Mouse (Mus musculus) MEL (cell line): ENCODE results near the gene Hexim1. TPM values are rescaled to one million over a fixed set of nuclear protein-coding genes. Genes with fewer than 3 reads are reported as not detected.

Source experiments
- DNase-seq: peaks from one replicate; pipeline ENCODE4 v3.0.0; 2011; ENCODE audit warnings: low read depth, low spot score
- H3K27ac ChIP-seq: 2 replicates; pipeline ENCODE4 v1.5.1; 2012; ENCODE audit warnings: low read depth, mild to moderate bottlenecking, control low read depth, low read length, moderate library complexity; ENCODE audit not compliant: control insufficient read depth
- H3K27me3 ChIP-seq, 2 experiments: fragments of 150-350 bp in 1 of 2; sonication (generic) in 1 of 2; 2 replicates each; pipeline ENCODE4 v1.6.1; 2012; ENCODE audit warnings: low read length in 2 of 2, mild to moderate bottlenecking in 2 of 2, improper control_type of control experiment in 1 of 2, moderate library complexity in 1 of 2; ENCODE audit not compliant: insufficient read depth in 2 of 2, control insufficient read depth in 1 of 2
- H3K36me3 ChIP-seq, 2 experiments: 2 replicates each; pipeline ENCODE4 v1.6.1; 2012 to 2014; ENCODE audit warnings: low read length in 2 of 2, improper control_type of control experiment in 1 of 2, inconsistent platforms in 1 of 2, mild to moderate bottlenecking in 1 of 2; ENCODE audit not compliant: insufficient read depth in 2 of 2, control insufficient read depth in 1 of 2
- H3K4me1 ChIP-seq, 2 experiments: fragments of 150-350 bp in 1 of 2; sonication (generic) in 1 of 2; 2 replicates each; pipeline ENCODE4 v1.6.1; 2012; ENCODE audit warnings: low read length in 2 of 2, improper control_type of control experiment in 1 of 2, mild to moderate bottlenecking in 1 of 2; ENCODE audit not compliant: insufficient read depth in 2 of 2, control insufficient read depth in 1 of 2
- H3K4me3 ChIP-seq, 2 experiments: fragments of 150-350 bp in 1 of 2; sonication (generic) in 1 of 2; 2 replicates each; pipeline ENCODE4 v1.5.1; 2012; ENCODE audit warnings: low read depth in 2 of 2, low read length in 2 of 2, mild to moderate bottlenecking in 2 of 2, moderate library complexity in 2 of 2, control low read depth in 1 of 2, improper control_type of control experiment in 1 of 2; ENCODE audit not compliant: control insufficient read depth in 1 of 2, insufficient read depth in 1 of 2
- H3K79me2 ChIP-seq: 2 replicates; pipeline ENCODE4 v1.6.1; 2012; ENCODE audit warnings: mild to moderate bottlenecking, low read length, moderate library complexity; ENCODE audit not compliant: control insufficient read depth, poor library complexity, insufficient read depth
- H3K9ac ChIP-seq: 2 replicates; pipeline ENCODE4 v1.6.1; 2012; ENCODE audit warnings: low read depth, mild to moderate bottlenecking, control low read depth, low read length, moderate library complexity; ENCODE audit not compliant: control insufficient read depth, poor library complexity, severe bottlenecking
- H3K9me3 ChIP-seq: fragments of 150-350 bp; sonication (generic); replicated peaks from 2 replicates; pipeline ENCODE4 v1.6.1; 2012; ENCODE audit warnings: mild to moderate bottlenecking, low read length, improper control_type of control experiment, moderate library complexity; ENCODE audit not compliant: insufficient read depth
- BHLHE40 ChIP-seq: IDR thresholded peaks from 2 replicates; pipeline ENCODE4 v1.6.1; 2012; ENCODE audit warnings: low read depth, mild to moderate bottlenecking, inconsistent platforms, low read length, improper control_type of control experiment, borderline replicate concordance
- CTCF ChIP-seq, 3 experiments: IDR thresholded peaks in 2 of 3; conservative IDR thresholded peaks in 1 of 3; 2 replicates each; pipeline ENCODE4 v1.5.1; 2011 to 2012; ENCODE audit warnings: low read length in 3 of 3, low read depth in 2 of 3, mild to moderate bottlenecking in 2 of 3, improper control_type of control experiment in 1 of 3, inconsistent platforms in 1 of 3, mixed read lengths in 1 of 3, moderate library complexity in 1 of 3; ENCODE audit not compliant: control insufficient read depth in 1 of 3, insufficient read depth in 1 of 3, poor library complexity in 1 of 3, severe bottlenecking in 1 of 3
- E2F4 ChIP-seq: IDR thresholded peaks from 2 replicates; pipeline ENCODE4 v1.6.1; 2011; ENCODE audit warnings: low read depth, low read length, improper control_type of control experiment, borderline replicate concordance
- GABPA ChIP-seq: IDR thresholded peaks from 2 replicates; pipeline ENCODE4 v1.6.1; 2012; ENCODE audit warnings: low read depth, mild to moderate bottlenecking, inconsistent platforms, low read length, improper control_type of control experiment, moderate library complexity
- MAFK ChIP-seq: IDR thresholded peaks from 2 replicates; pipeline ENCODE4 v1.6.1; 2011; ENCODE audit warnings: low read depth, mild to moderate bottlenecking, low read length, improper control_type of control experiment, borderline replicate concordance
- MAZ ChIP-seq: IDR thresholded peaks from 2 replicates; pipeline ENCODE4 v1.6.1; 2012; ENCODE audit warnings: low read depth, mild to moderate bottlenecking, inconsistent platforms, low read length, improper control_type of control experiment
- MXI1 ChIP-seq: IDR thresholded peaks from 2 replicates; pipeline ENCODE4 v1.6.1; 2011; ENCODE audit warnings: mild to moderate bottlenecking, low read depth, low read length, improper control_type of control experiment
- MYB ChIP-seq: IDR thresholded peaks from 2 replicates; pipeline ENCODE4 v1.6.1; 2011; ENCODE audit warnings: mild to moderate bottlenecking, low read depth, low read length, improper control_type of control experiment
- MYC ChIP-seq: IDR thresholded peaks from 2 replicates; pipeline ENCODE4 v1.6.1; 2011; ENCODE audit warnings: low read depth, mild to moderate bottlenecking, low read length, improper control_type of control experiment, moderate library complexity
- NELFE ChIP-seq: IDR thresholded peaks from 2 replicates; pipeline ENCODE4 v1.6.1; 2011; ENCODE audit warnings: low read depth, low read length, improper control_type of control experiment
- NRF1 ChIP-seq: IDR thresholded peaks from 2 replicates; pipeline ENCODE4 v1.6.1; 2014; ENCODE audit warnings: low read depth, mild to moderate bottlenecking, inconsistent platforms, low read length, improper control_type of control experiment, moderate library complexity; ENCODE audit not compliant: poor library complexity, insufficient read depth, severe bottlenecking
- POLR2A ChIP-seq, 2 experiments: IDR thresholded peaks; 2 replicates each; pipeline ENCODE4 v1.6.1; 2011 to 2012; ENCODE audit warnings: low read length in 2 of 2, mild to moderate bottlenecking in 2 of 2, control low read depth in 1 of 2, improper control_type of control experiment in 1 of 2, low read depth in 1 of 2, moderate library complexity in 1 of 2; ENCODE audit not compliant: control insufficient read depth in 1 of 2, insufficient read depth in 1 of 2, poor library complexity in 1 of 2
- POLR2AphosphoS2 ChIP-seq: IDR thresholded peaks from 2 replicates; pipeline ENCODE4 v1.6.1; 2011; ENCODE audit warnings: low read length, improper control_type of control experiment
- POLR2AphosphoS5 ChIP-seq: IDR thresholded peaks from 2 replicates; pipeline ENCODE4 v1.6.1; 2012; ENCODE audit warnings: low read depth, borderline replicate concordance, mild to moderate bottlenecking, inconsistent platforms, low read length, moderate library complexity, mixed read lengths
- RAD21 ChIP-seq: IDR thresholded peaks from 2 replicates; pipeline ENCODE4 v1.6.1; 2011; ENCODE audit warnings: mild to moderate bottlenecking, low read depth, low read length, improper control_type of control experiment
- SIN3A ChIP-seq: IDR thresholded peaks from 2 replicates; pipeline ENCODE4 v1.6.1; 2012; ENCODE audit warnings: low read length, improper control_type of control experiment, inconsistent platforms
- SMC3 ChIP-seq: IDR thresholded peaks from 2 replicates; pipeline ENCODE4 v1.6.1; 2011; ENCODE audit warnings: low read depth, low read length, improper control_type of control experiment
- TAL1 ChIP-seq: IDR thresholded peaks from 2 replicates; pipeline ENCODE4 v1.6.1; 2012; ENCODE audit warnings: mild to moderate bottlenecking, inconsistent platforms, low read length, moderate library complexity, mixed read lengths
- ZC3H11A ChIP-seq: IDR thresholded peaks from 2 replicates; pipeline ENCODE4 v1.6.1; 2012; ENCODE audit warnings: low read depth, mild to moderate bottlenecking, inconsistent platforms, low read length, improper control_type of control experiment
- ZKSCAN1 ChIP-seq: IDR thresholded peaks from 2 replicates; pipeline ENCODE4 v1.6.1; 2012; ENCODE audit warnings: low read depth, mild to moderate bottlenecking, inconsistent platforms, low read length, improper control_type of control experiment, moderate library complexity
- polyA plus RNA-seq, 2 experiments: library from polyadenylated mRNA; stranded (reverse) in 1 of 2; unstranded in 1 of 2; fragments of >175 nt in 1 of 2; fragments of >200 nt in 1 of 2; gene quantifications; 2 replicates each; pipeline versions ENCODE4 v1.2.1 to v1.2.4; 2012; ENCODE audit warnings: low replicate concordance in 2 of 2, low read depth in 1 of 2; ENCODE audit not compliant: insufficient read length in 2 of 2, insufficient read depth in 1 of 2, missing spikeins in 1 of 2
- total RNA-seq: library from RNA; depleted of rRNA; stranded (reverse); fragments of 300-350 nt; gene quantifications from 2 replicates; pipeline ENCODE4 v1.2.3, GENCODE M21; 2012

Gene Hexim1
- total and polyA plus RNA-seq, 3 experiments = 17.3 to 25.4 TPM; not detected in 1

GRCm38 (mm10) chr11:103068884-103069283 lies 47.1 kb upstream of the Hexim1 start:
- Histone ChIP-seq H3K79me2 (no peaks in the 10 kb centered on the region), H3K9me3 (no peaks in the 10 kb centered on the region), H3K9ac (no peak overlapping the region), H3K4me1 (no peaks in the 10 kb centered on the region), H3K27ac (no peak overlapping the region), H3K4me3 (no peak overlapping the region), H3K27me3 (no peaks in the 10 kb centered on the region), H3K36me3 (peaks cover 0 to 10% of the 10 kb centered on the region in 2 experiments; a peak in 2 of 4 replicates)
- DNase-seq = no peak
- no peak for TF ChIP-seq MAZ
- peak in 1 of 2 experiments; percentile 31; a peak in 1 of 4 replicates for TF ChIP-seq POLR2A (IDR thresholded peaks at IDR 0.05; ENCODE audit: control insufficient read depth in 1 of 2, insufficient read depth in 1 of 2, low read depth in 1 of 2, low read length in 2 of 2, poor library complexity in 1 of 2)
- no peak for TF ChIP-seq POLR2AphosphoS5

- no peaks in the 10 kb centered on the region for H3K9me3 ChIP-seq
- no peak for TF ChIP-seq RAD21
- TF ChIP-seq CTCF (IDR thresholded peaks at IDR 0.05 in 2 of 3, conservative IDR thresholded peaks at IDR 0.05 in 1 of 3; ENCODE audit: control insufficient read depth in 1 of 3, insufficient read depth in 1 of 3, low read depth in 2 of 3, low read length in 3 of 3, poor library complexity in 1 of 3, severe bottlenecking in 1 of 3) = no peak
- no peak for TF ChIP-seq NELFE
- no peak for TF ChIP-seq BHLHE40
- no peak for TF ChIP-seq MXI1
- TF ChIP-seq GABPA = no peak
- TF ChIP-seq E2F4 = no peak
- TF ChIP-seq MAZ = no peak
- no peak for TF ChIP-seq ZKSCAN1
- TF ChIP-seq SMC3 = no peak
- TF ChIP-seq MYC = no peak
- TF ChIP-seq POLR2AphosphoS2 = no peak
- TF ChIP-seq MYB = no peak
- no peak for TF ChIP-seq TAL1
- no peak for TF ChIP-seq NRF1
- TF ChIP-seq POLR2A (IDR thresholded peaks at IDR 0.05; ENCODE audit: control insufficient read depth in 1 of 2, insufficient read depth in 1 of 2, low read depth in 1 of 2, low read length in 2 of 2, poor library complexity in 1 of 2) = no peak
- no peak for TF ChIP-seq ZC3H11A
- TF ChIP-seq SIN3A = no peak
- no peak for TF ChIP-seq MAFK
- TF ChIP-seq, all 39 proteins: peak for 0
- no peaks in the 10 kb centered on the region for H3K79me2 ChIP-seq
- H3K4me3 ChIP-seq = no peak overlapping the region
- H3K36me3 ChIP-seq = peaks cover 0 to 10% of the 10 kb centered on the region in 2 experiments; a peak in 2 of 4 replicates
- no peaks in the 10 kb centered on the region for H3K4me1 ChIP-seq
- H3K27me3 ChIP-seq = no peaks in the 10 kb centered on the region
- DNase-seq = no peak
- H3K9ac ChIP-seq = no peak overlapping the region
- no peak overlapping the region for H3K27ac ChIP-seq
Measured at GRCm38 (mm10) chr11:103069731-103070130, 46.3 kb upstream of the Hexim1 start.
